Mouse (Mus musculus) lung, postnatal 25 days (tissue): Measurements from ENCODE around the gene Prickle1.
A peak's percentile ranks its signal among the peaks of the same experiment; 100 is the strongest.

Source experiments
- DNase-seq: peaks from one replicate; pipeline ENCODE4 v3.0.0; 2022; ENCODE audit warnings: low spot score

The Prickle1 gene

DNA sequence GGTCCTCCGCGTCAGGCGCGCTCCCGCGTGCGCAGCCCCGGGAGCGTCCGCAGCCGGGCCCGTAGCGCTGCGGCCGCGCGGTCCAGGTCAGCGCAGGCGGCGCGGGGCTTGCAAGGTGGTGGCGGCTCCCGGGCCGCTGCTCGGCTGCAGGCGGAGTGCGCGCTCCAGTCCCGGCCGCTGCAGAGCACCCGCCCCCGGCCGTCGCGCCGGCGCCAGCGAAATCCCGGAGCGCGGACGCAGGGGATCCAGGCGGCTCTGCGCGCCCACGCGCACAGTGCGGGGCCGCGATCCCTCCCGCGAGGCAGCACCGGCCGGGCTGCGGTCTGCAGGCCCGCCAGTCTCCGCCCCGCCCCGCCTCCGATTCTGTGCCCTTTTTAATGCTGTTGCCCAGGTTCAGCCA, at the start of gene Prickle1:
Prickle1 (minus strand) TSS at position 146 of the 400 bp plus-strand sequence.
- peak; percentile 74 for DNase-seq

DNA sequence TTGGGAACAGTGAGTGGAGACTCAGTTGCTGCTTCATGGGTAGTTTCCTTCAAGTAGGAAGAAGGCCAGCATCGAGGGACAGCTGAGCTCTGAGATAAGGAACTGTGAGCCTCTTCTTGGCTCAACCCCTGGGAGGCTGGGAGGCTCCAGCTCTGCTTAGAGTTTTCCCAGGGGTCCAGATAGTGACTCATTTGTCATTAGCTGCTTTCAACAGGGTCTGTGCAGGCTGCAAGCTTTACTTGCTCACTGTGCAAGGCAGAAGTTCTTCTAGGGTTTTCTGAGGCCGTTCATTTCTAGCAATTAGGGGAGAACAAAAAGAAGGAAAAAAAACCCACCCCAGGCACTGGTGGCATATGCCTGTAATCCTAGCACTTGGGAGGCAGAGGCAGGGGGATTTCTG, 44.5 kb upstream of the Prickle1 start:
- no peak for DNase-seq

DNA sequence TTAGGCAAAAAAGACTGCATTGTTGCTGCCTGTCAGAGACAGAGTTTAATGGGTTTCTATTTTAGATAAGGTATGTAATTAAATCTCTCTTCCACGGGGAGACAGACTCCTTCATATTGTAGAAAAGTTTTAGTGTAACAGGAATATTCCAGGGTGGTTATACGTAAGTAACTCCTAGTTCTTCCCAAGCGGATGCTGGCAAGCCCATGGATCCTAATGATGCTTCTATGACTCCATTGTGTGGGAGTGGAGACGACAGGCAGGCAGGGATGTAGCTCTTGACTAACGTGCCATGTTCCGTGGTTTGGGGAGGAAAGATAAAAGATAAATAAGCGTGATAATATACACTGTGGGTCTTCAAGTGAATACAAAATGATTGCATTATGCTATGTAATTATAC, 41.3 kb upstream of the Prickle1 start:
- no peak for DNase-seq

DNA sequence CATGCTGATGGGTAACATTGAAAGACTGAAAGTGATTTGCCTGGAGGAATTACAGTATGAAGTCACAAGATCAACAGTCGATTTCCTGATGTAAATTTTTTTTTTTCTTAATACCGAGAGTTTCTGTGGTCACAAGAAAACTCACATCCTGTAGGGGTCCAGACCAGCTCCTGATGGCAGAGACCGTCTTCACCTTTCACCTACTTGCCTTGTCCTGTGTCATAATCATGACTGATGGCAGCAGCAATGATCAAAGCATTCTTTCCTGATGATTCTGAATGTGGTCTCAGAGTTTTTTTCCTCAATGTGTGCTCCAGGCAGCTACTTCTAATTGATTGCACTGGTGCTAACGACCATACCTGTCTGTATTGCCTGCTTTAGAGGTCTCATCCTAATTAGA, 39.9 kb upstream of the Prickle1 start:
- DNase-seq: no peak

DNA sequence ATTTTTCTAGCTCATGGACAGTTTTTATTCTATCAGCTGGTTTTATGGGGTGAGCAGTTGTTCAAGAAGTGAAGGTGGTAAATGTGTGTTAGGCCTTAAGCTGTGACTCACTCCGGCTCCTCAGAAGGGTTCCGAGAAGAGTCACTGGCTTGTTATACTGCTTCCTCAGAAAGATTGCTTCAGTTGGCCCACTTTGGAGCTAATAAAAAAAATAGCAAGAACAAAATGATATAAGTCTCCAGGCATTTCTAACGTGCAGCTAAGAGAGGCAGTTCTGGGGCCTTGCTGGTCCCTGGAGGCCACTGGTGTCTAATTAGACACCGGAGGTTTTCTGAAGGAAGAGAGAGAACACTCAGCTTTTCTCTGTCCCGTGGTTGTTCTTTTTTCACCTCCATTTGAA, 38.8 kb upstream of the Prickle1 start:
- DNase-seq: no peak

DNA sequence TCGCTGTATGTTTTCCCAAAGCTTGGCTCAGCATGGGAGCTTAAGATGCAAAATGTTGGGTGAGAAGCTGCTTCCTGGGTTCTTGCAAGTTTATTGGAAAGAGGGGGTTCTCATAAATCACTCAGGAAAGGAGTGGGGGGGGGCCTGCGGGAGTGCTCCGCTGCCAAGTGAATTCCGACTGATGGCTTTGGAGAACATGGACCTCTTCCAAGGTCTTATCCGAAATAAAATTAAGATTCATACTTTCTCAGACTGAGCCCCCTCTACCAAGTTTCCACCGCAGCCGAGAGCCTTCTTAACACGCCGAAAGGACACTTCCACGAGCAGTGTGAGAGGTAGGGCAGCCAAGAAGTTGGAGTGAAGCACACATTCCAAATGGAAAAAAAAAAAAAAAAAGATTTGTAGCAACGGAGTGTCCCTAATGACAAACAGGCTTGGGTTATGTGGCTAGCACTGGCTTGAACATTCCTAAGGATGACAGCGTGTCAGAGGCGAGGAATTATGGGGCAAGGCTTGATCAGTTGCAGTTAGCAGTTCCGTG, 34.4 kb upstream of the Prickle1 start:
- no peak for DNase-seq

DNA sequence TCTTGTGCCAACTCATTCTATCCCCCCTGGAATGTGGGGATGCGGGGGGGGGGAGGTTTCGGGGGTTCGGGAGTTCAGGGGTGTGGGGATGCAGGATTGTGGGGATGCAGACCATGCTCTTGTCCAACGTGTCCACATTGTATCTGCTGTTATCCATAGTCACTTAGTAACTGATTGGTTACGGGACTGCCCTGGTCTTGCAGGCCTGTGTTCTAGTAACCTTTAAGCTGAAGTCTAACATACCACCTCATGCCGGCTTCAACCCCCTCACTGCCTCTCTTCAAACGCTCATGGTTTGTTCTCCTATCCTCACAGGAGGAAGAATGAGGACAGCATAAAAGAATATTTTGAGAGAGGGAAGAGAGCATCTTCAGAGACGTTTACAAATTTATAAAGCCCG, 33.5 kb upstream of the Prickle1 start:
- no peak for DNase-seq

DNA sequence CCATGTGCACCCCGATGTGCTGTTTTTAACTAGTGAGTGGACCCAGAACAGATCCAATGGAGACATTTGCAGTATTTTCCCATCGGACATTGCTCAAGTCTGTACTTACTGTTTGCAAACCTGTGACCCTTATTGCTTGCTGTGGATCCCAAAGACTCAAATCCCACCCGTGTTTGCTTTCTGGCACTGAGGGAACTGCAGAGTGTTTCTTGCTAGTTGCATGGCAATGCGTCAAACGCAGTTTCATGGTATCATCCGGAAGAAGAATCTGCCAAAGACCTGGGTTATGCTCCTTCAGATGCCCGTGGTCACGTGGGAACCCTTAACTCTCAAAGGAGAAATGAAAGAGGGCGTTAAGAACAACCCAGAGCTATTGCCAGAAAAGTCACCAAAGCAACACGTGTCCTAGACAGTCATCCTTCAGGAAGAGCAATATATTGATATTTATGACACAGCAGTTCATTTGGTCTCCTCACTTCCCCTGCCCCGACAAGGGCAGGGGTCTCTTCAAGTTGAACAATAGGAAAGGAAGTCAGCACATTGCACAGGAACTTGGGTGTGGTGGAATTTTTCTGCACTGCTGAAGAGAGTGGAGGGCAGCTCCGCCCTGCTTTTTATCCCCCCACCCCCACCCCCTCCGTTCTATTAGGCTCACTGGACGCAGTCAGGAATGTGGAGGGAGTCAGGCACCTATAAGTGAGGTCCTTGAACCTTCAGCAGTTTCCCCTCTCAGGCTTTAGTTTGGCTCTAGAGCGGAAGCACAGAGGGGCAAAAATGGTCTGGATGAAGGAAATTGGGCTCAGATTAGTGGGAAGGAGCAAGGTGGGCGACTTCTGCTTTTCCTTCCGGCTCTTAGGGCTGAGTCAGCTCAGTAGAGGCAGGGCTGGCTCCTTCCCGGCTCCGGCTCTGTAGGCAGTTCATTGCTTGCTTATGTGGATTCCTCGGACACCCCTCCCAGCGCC, 32.4 kb upstream of the Prickle1 start:
- DNase-seq: no peak

DNA sequence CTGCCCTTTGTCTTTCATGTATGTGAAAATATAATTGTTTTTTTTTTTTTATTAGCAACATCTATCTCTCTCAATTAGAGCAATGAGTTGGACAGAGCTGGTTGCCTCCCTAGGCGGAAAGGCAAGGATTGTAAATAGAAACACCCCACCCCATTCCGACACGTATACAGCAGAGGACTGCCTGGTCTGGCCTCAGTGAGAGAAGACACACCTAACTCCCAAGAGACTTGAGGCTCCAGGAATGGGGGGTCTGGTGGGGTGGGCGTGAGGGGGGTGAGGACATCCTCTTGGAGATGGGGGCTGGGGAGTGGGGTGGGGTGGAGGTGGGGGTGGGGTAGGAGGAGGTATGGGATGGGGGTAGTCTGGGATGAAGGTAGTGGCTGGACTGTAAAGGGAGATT, 23.9 kb upstream of the Prickle1 start:
- no peak for DNase-seq

DNA sequence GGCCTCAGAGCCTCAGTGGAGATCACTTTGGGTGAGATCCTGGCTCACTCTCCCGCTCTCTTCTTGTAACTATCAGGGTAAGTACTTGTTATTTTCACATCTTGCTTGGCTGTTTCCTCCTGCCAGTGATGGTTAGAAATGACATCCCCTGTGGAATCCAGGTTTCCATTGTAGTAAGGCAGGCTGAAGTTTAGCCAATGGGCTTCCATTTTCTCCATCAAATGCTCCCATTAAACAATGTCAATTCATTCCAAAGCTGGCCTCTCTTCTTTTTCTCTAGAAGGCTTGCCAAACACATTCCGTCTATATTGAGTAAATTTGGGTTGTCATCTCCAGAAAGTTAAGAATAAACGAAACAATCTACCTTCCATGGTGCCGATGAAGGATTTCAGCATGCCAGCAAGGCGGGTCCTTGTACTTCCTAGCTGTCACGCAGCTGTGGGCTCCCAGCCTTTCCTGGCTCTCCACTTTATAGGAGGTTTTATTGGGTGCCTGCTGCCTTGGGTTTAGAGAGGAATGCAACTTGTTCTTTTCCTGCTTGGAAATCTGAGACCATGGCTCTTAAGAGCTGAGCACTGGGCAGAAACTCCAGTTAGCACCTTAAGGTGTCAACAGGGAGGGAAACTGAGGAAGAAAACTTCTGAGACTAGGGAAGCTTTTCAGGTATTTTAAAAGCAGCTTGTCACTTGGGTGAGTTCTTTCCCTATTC, 22.9 kb upstream of the Prickle1 start:
- no peak for DNase-seq

DNA sequence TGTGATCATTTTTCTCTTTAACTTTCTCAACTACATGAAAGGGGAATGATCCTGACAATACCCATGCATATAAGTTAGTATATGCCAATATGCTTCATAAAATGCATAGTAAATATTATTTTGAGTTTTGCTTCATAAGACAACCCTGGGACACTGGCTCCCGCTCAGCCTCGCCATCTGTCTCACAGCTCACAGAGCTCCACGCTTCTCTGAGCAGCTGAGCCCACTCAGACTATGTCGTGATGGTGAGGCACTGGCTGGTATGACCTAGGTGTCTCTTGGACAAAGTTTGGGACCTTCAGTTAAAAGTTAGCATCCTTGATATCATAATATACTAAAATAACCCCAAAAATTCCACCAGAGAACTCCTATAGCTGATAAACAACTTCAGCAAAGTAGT, 20.6 kb upstream of the Prickle1 start:
- DNase-seq: no peak

DNA sequence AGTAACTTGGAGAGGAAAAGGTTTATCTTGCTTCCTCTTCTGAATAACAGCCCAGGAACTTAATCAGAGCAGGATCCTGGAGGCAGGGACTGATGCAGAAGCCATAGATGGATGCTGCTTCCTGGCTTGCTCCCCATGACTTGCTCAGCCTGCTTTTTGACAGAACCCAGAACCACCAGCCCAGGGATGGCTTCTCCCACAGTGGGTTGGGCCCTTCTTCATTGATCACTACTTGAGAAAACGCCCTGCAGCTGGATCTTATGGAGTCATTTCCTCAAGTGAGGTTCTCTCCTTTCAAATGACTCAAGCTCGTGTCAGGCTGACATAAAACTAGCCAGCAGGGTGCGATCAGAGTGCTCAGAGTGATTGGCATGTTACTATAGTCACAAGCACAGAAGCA, 19.3 kb upstream of the Prickle1 start:
- no peak for DNase-seq

DNA sequence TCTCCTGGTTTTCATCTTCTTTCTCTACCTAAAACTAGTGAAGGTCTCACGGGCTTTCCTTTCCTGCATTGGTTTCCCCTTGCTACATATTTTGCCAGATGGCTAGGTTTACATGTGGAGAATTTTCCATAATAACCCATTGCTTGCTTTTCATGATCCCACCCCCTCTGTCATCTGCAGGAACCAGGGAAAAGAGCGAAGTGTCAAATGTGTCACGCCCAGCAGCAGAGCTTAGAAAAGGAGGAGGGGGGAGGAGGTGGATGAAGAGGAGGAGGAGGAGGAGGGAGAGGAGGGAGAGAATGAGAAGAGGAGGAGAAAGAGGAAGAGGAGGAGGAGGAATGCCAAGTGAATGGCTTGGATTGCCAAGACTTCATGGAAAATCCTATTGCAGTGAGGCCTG, 17.9 kb upstream of the Prickle1 start:
- no peak for DNase-seq

DNA sequence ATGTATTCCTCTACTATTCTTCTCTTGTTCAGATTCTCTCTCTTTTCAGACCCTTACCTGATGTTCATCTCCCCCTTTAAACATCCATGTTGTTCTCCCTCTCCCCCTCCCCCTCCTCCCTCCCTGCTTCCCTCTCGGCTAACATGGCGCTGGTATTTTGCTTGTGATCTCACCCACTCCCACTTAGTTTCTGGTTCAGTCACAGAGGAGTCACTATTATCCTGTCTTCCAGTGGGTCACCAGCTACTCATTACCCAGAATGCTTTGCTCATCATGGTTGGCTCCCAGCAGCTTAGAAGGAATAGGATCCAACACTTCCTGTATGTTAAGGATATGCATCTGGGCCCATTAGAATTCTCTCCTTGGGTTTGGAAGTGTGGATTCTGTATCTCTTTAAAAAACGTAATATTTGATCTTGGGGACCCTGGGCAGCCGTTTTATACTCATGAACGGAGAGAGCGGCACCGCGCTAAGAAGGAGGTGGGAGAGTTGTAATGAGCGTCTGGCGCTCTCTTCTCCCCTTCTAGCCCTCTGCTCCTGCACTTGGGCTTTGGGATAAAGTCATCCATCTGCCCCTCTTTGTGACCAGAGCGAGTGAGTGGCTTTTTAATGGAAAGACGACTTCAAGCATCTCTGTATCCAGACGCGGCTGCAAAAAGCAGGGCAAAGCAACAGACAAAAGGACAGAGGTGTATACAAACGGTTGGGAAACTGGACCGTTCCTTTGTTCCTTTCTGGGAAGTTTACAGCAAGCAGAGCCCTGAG, 16.0 kb upstream of the Prickle1 start:
- DNase-seq: no peak

DNA sequence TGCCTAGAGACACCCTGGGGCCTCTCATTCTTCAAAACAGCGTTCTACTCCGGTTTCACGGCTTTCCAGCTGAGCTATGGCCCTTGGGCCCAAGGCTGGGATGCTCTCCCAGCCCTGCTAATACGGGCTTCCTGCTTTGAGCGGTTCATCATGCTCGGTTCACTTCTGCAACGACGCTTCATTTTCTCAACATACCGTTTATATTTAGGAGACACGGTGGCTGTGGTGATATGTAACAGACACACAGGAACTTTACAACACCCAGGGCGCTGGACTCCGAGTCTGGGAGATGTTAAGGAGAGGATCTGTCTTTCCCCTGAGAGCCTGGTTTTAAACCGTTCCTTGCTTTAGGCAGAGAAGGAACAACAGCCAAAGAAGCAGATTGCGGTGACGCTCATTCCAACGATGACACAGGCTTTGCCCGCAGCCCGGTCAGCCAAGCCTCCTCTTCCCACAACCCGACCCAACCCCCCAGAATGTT, 15.1 kb upstream of the Prickle1 start:
- no peak for DNase-seq

DNA sequence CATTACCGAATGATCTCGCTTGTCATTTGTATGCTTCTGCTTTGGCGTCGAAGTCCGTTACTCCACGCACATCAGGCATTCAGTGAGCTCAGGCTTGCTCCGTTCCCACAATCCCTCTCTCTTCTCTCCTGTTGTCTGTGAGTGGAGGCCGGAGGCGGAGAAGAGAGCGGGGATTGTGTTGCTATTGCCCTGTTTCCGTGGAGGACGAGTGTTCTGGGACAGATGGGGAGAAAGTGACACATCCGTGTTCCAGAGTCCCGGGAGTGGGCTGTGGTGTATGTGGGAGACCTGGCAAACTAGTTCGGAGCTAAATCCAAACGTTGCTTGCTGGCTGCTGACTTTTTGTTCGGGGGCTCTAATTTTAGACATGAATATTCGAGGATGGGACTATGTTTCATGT, 14.6 kb upstream of the Prickle1 start:
- no peak for DNase-seq

DNA sequence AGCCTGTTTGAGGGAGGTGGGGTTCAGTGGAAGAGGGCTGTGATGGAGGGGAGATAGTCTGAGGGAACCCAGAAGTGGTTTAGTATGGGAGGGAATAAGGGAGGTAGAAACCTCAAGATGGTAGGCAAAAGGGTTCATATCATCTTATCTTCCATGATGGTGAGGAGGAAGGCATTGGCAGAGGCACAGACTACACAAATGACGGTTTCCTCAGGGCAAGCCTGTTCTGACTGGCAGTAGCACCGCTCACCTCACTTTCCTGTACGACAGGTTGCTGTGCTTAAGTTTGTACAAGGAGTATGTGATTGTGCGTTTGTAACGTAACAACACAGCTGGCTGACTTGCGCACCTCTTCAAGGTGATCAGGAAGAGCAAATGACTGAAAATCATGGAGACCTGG, 7.2 kb upstream of the Prickle1 start:
- no peak for DNase-seq

DNA sequence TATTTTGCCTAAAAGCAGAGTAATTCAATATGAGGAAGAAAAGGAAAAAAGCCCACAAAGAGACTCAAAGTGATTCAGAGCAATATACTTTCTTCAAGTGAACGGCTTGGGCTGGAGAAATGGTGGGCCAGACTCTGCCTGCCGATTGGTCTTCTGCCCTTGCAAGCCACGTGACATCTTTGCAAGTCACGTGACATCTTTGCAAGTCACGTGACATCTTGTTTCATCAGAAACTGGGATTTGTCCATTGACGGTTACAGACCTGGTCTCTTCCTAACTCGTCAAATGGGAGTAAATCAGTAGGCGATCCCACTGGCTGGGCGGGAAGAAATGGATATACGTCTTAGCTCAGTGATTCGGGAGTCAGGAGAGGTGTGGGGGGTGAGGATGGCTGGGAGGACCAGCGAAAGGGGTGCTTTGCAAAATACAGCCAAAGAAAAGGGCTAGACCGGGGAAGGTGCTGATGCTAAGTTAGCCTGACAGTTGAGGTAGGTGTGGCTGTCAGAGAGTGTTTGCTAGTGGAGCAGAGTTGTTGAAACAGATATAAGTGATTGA, 5.8 kb upstream of the Prickle1 start:
- no peak for DNase-seq

DNA sequence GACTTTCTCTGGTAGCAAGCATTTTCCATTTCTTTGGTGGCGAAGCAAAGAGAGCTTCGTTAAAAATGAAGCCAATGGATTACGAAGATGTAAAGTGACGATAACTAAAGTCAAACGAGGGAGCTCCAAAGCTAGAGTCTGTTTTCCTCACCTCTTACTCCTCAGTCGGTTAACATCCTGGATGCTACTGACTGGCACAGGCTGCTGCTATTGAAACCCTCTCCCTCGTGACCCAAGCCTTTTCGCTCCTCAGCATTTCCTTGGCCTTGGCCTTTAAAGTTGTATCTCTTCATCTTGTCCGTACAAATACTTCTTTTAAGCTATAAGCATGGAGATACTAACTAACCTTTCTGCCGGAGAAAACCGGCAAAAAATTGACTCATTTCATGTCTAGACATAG, 1.3 kb upstream of the Prickle1 start:
- DNase-seq: no peak

DNA sequence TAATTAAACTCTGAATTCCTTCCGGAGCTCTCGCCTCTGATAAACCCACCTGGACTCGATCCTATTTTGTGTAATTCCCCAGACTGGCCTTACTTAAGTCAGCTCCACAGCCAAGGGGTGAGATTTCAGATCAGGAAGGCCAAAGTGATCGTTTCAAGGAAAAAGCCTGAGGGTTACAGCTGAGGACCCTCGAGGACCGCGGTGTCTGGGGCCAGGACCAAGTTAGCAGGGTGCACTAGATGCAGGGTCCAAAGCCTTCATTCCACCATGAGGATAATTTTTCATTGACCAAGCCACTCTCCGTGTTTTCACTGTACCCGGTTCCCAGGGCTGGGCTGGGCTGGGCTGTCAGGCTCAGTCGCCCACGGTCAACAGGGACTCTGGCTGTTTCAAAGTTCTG, 594 bp upstream of the Prickle1 start:
- DNase-seq: peak; percentile 79

DNA sequence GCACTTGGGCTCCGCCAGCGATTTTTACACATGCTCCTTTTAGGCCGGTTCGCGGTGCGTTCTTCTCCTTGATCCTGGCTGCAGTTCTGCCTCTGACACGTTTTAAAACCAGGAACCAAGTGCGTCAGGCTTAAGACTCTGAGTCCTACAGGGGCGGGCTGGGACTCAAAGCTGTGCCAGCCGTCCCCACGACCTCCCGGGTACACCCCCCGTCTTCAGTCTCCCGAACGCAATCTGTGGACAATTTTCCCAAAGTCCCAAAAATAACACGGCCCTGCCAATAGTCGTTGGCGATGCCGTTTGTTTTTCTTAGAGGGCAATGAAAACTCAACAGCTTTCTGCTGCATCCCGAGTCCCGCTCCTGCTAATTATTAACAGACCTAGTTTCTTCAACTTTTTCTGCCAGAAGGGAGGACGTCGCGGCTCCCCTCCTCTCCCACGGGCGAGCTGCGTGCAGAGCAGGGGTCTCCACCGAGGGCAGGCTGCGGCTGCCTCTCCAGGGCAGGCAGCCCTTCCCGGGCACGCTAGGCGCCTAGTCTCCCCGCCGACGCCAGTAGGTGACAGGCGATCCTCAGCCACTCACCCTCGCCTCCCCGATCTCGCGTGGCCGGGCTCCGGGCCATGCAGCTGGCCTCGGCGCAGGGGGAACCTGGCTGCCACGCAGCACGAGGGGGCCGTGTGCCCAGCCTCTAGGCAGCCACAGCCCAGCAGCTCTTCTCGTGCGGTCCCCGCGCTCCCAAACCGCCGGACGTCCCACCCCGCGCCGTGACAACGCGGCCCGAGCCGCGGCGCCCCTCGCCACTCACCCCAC, 598 bp downstream of the Prickle1 start:
- no peak for DNase-seq
